Mouse (Mus musculus) thymus, postnatal 4 days (tissue): ENCODE measurements at regions not wholly inside any gene's neighbourhood (a gene's known extent, or its start where the extent isn't known, plus 50 kb on each side); places are given as distances from the start of the nearest gene placed in this dataset.
"Not testable (repeated sequence)": the region's sequence is repeated elsewhere in the genome, so short reads cannot be mapped to it uniquely, and the experiment has no call there.

Experiments used
- DNase-seq: peaks from one replicate; pipeline ENCODE4 v3.0.0; 2021

DNA sequence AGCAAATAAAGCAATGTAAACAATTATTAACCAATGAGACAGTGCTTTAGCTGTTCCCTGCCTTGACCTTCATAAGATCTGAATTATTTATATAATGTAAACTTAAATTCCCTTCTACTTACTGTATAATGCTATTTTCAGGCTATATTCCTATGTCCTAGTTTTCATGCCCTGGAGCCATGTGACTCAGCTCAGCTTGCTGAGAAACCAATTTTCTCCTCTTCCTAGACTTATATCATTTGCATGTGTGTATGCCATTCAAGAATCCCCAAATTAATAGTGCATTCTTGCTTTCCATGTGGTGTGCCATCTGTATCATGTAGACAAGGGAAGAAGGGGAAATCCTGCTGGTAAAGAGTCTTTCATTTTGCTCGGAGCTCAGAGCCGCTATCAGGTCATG is 166.7 kb upstream of the Trim24 start:
- no peak for DNase-seq

- no peak for DNase-seq
Measured at GRCm38 (mm10) chr6:37705733-37706145, 164.9 kb upstream of the Trim24 start.

GRCm38 (mm10) chr6:37707671-37708070 is 162.9 kb upstream of the Trim24 start:
- DNase-seq, result not testable (repeated sequence)

GRCm38 (mm10) chr6:37711766-37712165 is 158.8 kb upstream of the Trim24 start:
- peak; percentile 23 for DNase-seq

DNA sequence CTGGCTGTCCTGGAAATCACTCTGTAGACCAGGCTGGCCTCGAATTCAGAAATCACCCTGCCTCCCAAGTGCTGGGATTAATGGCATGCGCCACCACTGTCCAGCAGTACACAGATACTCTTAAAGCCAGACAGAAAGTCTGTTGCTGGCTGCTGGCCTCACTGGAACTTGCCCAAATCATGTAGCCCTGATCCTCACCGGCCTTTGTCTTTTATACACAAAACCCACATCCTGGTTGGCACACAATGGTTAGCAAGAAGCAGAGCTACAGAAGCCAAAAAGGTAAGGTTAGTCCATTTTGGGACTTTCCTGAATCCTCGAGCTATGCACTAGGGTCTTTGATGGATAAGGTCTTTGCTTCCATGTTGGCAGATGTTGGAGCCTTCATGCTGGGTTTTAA is 157.2 kb upstream of the Trim24 start:
- DNase-seq, result peak; percentile 30

GRCm38 (mm10) chr6:37714223-37714928 is 156.2 kb upstream of the Trim24 start:
- DNase-seq, result peak; percentile 69

- DNase-seq, result no peak
Measured at GRCm38 (mm10) chr6:37721736-37722135, 148.9 kb upstream of the Trim24 start.

DNA sequence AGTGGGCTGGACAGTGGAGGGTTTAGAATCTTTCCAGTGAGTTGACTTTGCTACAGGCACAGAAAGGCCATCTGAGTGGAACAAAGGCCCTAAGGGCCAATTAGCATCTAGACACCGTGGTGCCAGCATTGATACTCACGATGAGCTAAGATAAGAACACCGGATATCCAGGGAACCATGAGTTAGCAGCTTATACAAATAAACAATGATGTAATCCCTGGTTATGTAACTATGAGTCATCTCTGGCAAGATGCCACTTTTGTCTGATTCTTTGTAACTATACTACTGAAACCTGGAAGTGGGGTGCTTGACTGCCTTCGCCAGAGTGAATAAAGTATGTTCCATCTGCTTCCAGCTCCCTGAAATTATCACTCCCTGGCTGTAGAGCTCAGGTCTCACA is 147.3 kb upstream of the Trim24 start:
- DNase-seq, result no peak

DNA sequence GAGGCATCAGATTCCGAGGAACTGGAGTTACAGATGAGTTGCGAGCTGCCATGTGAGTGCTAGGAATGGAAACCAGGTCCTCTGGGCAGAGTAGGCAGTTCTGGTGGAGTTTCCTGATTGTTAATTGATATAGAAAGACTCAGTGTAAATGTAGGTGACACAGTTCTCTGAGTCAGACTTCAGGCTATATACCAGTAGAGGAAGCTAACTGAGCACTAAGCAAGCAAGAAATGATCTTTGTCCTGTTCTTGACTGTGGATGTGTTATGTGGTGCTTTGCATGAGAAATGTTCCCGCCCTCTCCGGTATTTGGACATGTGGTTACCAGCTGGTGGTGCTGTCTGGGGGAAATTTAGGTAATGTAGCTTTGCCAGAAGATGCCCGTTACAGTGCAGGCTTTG is 146.4 kb upstream of the Trim24 start:
- DNase-seq, result no peak

GRCm38 (mm10) chr6:37728621-37729020 is 142.0 kb upstream of the Trim24 start:
- DNase-seq, result no peak

- no peak for DNase-seq
Measured at GRCm38 (mm10) chr6:37729165-37729564, 141.4 kb upstream of the Trim24 start.

- DNase-seq, result no peak
Measured at GRCm38 (mm10) chr6:37730500-37731239, 139.9 kb upstream of the Trim24 start.

GRCm38 (mm10) chr6:37732385-37732784 is 138.2 kb upstream of the Trim24 start:
- DNase-seq, result peak; percentile 57

GRCm38 (mm10) chr6:37735288-37735961 is 135.2 kb upstream of the Trim24 start:
- DNase-seq, result no peak

- DNase-seq, result no peak
Measured at GRCm38 (mm10) chr6:37735962-37736297, 134.7 kb upstream of the Trim24 start.

- no peak for DNase-seq
Measured at GRCm38 (mm10) chr6:37740982-37741889, 129.4 kb upstream of the Trim24 start.

DNA sequence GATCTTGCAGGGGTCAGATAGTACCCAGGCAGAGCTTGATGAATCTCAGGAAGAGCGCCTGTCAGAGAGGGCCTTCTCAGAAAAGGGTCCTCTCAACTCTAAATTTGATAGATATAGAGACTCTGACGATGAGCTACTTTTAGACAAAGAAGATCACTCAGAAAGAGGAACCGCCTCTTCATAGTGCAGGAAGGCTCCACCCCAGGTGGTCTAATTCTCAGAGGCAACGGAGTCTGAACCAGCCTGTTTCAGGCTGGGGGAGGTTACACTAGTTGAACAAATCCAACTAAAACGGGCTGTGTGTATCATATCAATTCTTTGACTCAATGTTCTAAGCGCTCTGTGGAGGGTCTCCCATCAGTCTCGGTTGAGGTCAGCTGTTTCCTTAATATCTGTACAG is 128.7 kb upstream of the Trim24 start:
- DNase-seq, result not testable (repeated sequence)

DNA sequence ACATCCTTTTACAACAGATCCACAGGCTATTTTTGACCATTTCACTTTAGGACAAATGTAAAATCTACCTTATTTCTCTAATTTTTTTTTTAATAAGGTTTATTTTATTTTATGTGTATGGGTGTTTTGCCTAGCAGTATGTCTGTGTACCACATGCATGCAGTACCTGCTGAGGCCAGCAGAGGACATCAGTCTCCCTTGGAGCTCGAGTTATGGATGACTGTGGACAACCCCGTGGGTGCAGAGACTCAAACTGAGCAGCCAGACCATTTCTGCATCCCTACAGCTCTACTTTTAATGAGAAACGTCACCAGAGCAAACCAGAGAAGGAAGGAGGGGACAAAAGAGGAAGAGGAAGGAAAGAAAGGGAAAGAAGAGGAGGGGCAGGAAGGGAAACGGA is 125.9 kb upstream of the Trim24 start:
- peak; percentile 75 for DNase-seq

GRCm38 (mm10) chr6:37745393-37746100 is 125.1 kb upstream of the Trim24 start:
- no peak for DNase-seq

DNA sequence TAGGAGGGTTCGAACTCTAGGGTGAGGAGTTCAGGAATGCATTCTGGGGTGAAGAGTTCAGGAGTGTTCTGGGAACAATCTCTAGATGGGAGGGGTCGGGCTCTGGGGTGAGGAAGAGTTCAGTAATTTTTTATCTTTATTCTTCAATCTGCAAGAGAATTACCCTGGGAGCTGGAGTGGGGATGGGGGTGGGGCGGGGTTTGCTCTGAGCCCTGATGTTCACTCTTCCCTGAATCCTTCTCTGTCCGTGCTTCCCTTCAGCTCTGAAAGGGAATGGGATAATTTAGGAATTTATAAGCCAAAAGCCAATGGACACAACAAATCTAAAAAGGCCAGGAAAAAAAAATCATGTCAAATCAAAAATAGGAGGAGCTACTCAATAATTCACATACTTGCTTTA is 122.8 kb upstream of the Trim24 start:
- DNase-seq, result not testable (repeated sequence)

- no peak for DNase-seq
Measured at GRCm38 (mm10) chr6:37748296-37748980, 122.2 kb upstream of the Trim24 start.

DNA sequence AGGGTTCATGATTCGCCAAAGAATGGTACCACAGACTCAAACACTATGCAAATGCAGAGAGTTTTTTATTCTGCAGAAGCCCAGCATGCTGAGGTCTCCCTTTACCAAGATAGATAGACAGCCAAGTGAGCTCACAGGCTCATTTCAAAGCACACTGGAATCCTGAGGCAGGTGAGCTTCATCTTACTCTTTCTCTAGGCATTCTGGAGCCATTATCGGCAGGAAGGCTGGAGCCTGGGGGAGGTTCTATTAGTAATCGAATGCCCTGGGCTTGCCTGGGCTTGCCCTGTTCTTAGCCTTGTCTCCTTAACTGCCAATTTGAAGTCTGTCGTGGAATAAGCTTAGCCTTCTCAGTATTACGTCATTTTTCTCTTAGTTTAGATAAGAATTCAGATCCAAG is 121.6 kb upstream of the Trim24 start:
- no peak for DNase-seq
